Mouse (Mus musculus) brain, embryonic 14.5 days (tissue): Measurements from ENCODE around the gene Cyp11a1.

Experiments
- CTCF ChIP-seq: fragments of 200-500 bp; IDR thresholded peaks from 2 replicates; pipeline ENCODE4 v1.5.1; 2012; ENCODE audit warnings: inconsistent platforms, mild to moderate bottlenecking, moderate library complexity, borderline replicate concordance; ENCODE audit not compliant: insufficient read depth, insufficient read length; ENCODE audit errors: extremely low read depth
- POLR2A ChIP-seq: fragments of 200-500 bp; IDR thresholded peaks from 2 replicates; pipeline ENCODE4 v1.6.1; 2012; ENCODE audit warnings: mild to moderate bottlenecking, inconsistent platforms, borderline replicate concordance; ENCODE audit not compliant: poor library complexity, insufficient read depth, insufficient read length, severe bottlenecking; ENCODE audit errors: extremely low read depth

GRCm38 (mm10) chr9:58014393-58015160, 8.4 kb downstream of the Cyp11a1 start:
- no peak for TF ChIP-seq CTCF
- no peak for TF ChIP-seq POLR2A
